Mouse (Mus musculus) embryonic facial prominence, embryonic 10.5 days (tissue): ENCODE data around the gene Gm20605. TPM values are rescaled to one million over a fixed set of nuclear protein-coding genes. Genes with fewer than 3 reads are reported as not detected.

Experiments used
- DNase-seq: peaks from one replicate; pipeline ENCODE4 v3.0.0-alpha.2; 2017; ENCODE audit warnings: low spot score
- H3K27ac ChIP-seq: fragments of 300-500 bp; sonication (generic); replicated peaks from 2 replicates; pipeline ENCODE4 v1.5.1; 2016; ENCODE audit warnings: mild to moderate bottlenecking
- H3K27me3 ChIP-seq: fragments of 300-500 bp; sonication (generic); replicated peaks from 2 replicates; pipeline ENCODE4 v1.6.1; 2016; ENCODE audit warnings: low read depth, mild to moderate bottlenecking; ENCODE audit not compliant: poor library complexity, severe bottlenecking
- H3K36me3 ChIP-seq: fragments of 300-500 bp; sonication (generic); replicated peaks from 2 replicates; pipeline ENCODE4 v1.6.1; 2016; ENCODE audit warnings: mild to moderate bottlenecking, moderate library complexity
- H3K4me1 ChIP-seq: fragments of 300-500 bp; sonication (generic); 2 replicates; pipeline ENCODE4 v1.6.1; 2016
- H3K4me3 ChIP-seq: fragments of 300-500 bp; sonication (generic); 2 replicates; pipeline ENCODE4 v1.5.1; 2016; ENCODE audit warnings: mild to moderate bottlenecking, moderate library complexity
- H3K9me3 ChIP-seq: fragments of 300-500 bp; sonication (generic); 2 replicates; pipeline ENCODE4 v1.6.1; 2016; ENCODE audit warnings: mild to moderate bottlenecking
- WGBS: fragments of 180-500 bp; shearing (Covaris S2); methylation state at CpG from one replicate; pipeline ENCODE4 v1.1.7; 2016; 5-methylcytosine and 5-hydroxymethylcytosine counted together
- polyA plus RNA-seq: library from polyadenylated mRNA; unstranded; fragments of >200 nt; fragmentation: Nextera tagmentation; extraction: Ambion mirVana; gene quantifications from 2 replicates; pipeline ENCODE4 v1.2.1, GENCODE M21; 2016

Gm20605 gene
- polyA plus RNA-seq, 1 experiment from 2014 or later: 14.6 TPM

GRCm38 (mm10) chr5:137686127-137686790 is 57.3 kb downstream of the Gm20605 start:
- no peaks in the 10 kb centered on the region for H3K9me3 ChIP-seq
- no peak overlapping the region; the same call in 1 of the 2 replicates for H3K27ac ChIP-seq
- no peak for DNase-seq
- H3K36me3 ChIP-seq: peaks cover 11% of the 10 kb centered on the region
- H3K27me3 ChIP-seq: peaks cover 22% of the 10 kb centered on the region
- peaks cover 19% of the 10 kb centered on the region for H3K4me1 ChIP-seq
- 79% methylated on average over 6 of the region's 6 CpGs for WGBS
- no peak overlapping the region for H3K4me3 ChIP-seq

GRCm38 (mm10) chr5:137689974-137690373 is 61.0 kb downstream of the Gm20605 start:
- Histone ChIP-seq H3K9me3 (no peaks in the 10 kb centered on the region), H3K36me3 (no peaks in the 10 kb centered on the region), H3K27me3 (peaks cover 22% of the 10 kb centered on the region), H3K4me1 (0 out of 2 replicates have a peak, but pooled peaks cover 3% of the 10 kb centered on the region), H3K27ac (no peak overlapping the region), H3K4me3 (no peak overlapping the region)
- DNase-seq: no peak
- WGBS: 88% methylated on average over 3 of the region's 3 CpGs

GRCm38 (mm10) chr5:137690531-137690930 is 61.6 kb downstream of the Gm20605 start:
- Histone ChIP-seq H3K36me3 (no peaks in the 10 kb centered on the region), H3K4me3 (no peak overlapping the region), H3K4me1 (0 out of 2 replicates have a peak, but pooled peaks cover 3% of the 10 kb centered on the region), H3K9me3 (no peaks in the 10 kb centered on the region), H3K27ac (no peak overlapping the region), H3K27me3 (peaks cover 19% of the 10 kb centered on the region)
- WGBS: 69% methylated on average over 9 of the region's 9 CpGs
- no peak for DNase-seq

GRCm38 (mm10) chr5:137691881-137692280 is 62.9 kb downstream of the Gm20605 start:
- Histone ChIP-seq H3K27ac (no peak overlapping the region), H3K4me3 (no peak overlapping the region), H3K27me3 (0 out of 2 replicates have a peak, but pooled peaks cover 6% of the 10 kb centered on the region), H3K36me3 (no peaks in the 10 kb centered on the region), H3K4me1 (0 out of 2 replicates have a peak, but pooled peaks cover 3% of the 10 kb centered on the region), H3K9me3 (no peaks in the 10 kb centered on the region)
- no peak for DNase-seq
- 77% methylated on average over 1 of the region's 1 CpGs for WGBS

Other genes with a start within 250 kb of the Gm20605 start
- gene Zan, start 152.1 kb upstream of the Gm20605 start, polyA plus RNA-seq: 0.11 and 0.16 TPM in 2 replicates
- 55.3 and 59.9 TPM in 2 replicates for gene Pop7, start 126.7 kb upstream of the Gm20605 start, polyA plus RNA-seq
- 15.2 and 15.3 TPM in 2 replicates for gene Gigyf1, start 110.6 kb upstream of the Gm20605 start, polyA plus RNA-seq
- 2.1 and 2.3 TPM in 2 replicates for gene Epo, start 95.9 kb upstream of the Gm20605 start, polyA plus RNA-seq
- gene Gnb2, start 95.7 kb upstream of the Gm20605 start, polyA plus RNA-seq: 276 and 281 TPM in 2 replicates
- 4.5 and 5.4 TPM in 2 replicates for gene Actl6b, start 75.7 kb upstream of the Gm20605 start, polyA plus RNA-seq
- 1.7 and 2.2 TPM in 2 replicates for gene Tfr2, start 59.3 kb upstream of the Gm20605 start, polyA plus RNA-seq
- gene Mospd3, start 28.1 kb upstream of the Gm20605 start, polyA plus RNA-seq: 15.9 and 17.2 TPM in 2 replicates
- 122 and 128 TPM in 2 replicates for gene Pcolce, start 15.4 kb upstream of the Gm20605 start, polyA plus RNA-seq
- 0.17 and 0.36 TPM in 2 replicates for gene Fbxo24, start 173 bp upstream of the Gm20605 start, polyA plus RNA-seq
- 36.7 and 46.5 TPM in 2 replicates for gene Lrch4, start 54 bp upstream of the Gm20605 start, polyA plus RNA-seq
- gene Sap25, start 12.2 kb downstream of the Gm20605 start, polyA plus RNA-seq: 9.0 and 9.2 TPM in 2 replicates
- gene Irs3, start 16.5 kb downstream of the Gm20605 start, polyA plus RNA-seq: 0.16 and 0.34 TPM in 2 replicates
- 21.3 and 23.0 TPM in 2 replicates for gene Agfg2, start 55.6 kb downstream of the Gm20605 start, polyA plus RNA-seq
- gene Nyap1, start 112.4 kb downstream of the Gm20605 start, polyA plus RNA-seq: 3.0 and 3.6 TPM in 2 replicates
- gene Tsc22d4, start 116.6 kb downstream of the Gm20605 start, polyA plus RNA-seq: 89.8 and 94.3 TPM in 2 replicates
- 47.9 and 49.1 TPM in 2 replicates for gene Ppp1r35, start 149.7 kb downstream of the Gm20605 start, polyA plus RNA-seq
- 9.1 and 11.5 TPM in 2 replicates for gene Mepce, start 158.5 kb downstream of the Gm20605 start, polyA plus RNA-seq
- gene Zcwpw1, start 158.6 kb downstream of the Gm20605 start, polyA plus RNA-seq: 14.5 and 17.5 TPM in 2 replicates
- 0.28 and 0.79 TPM in 2 replicates for gene Pilra, start 207.1 kb downstream of the Gm20605 start, polyA plus RNA-seq
- gene Pilrb1, start 228.9 kb downstream of the Gm20605 start, polyA plus RNA-seq: 0.16 TPM in 1 of 2 replicates, not detected in the other
- gene Pilrb2, start 242.6 kb downstream of the Gm20605 start, polyA plus RNA-seq: not detected in 2 replicates